Mouse (Mus musculus) large intestine, adult 2 months (tissue): Measurements from ENCODE around the gene Thyn1. TPM values are rescaled to one million over a fixed set of nuclear protein-coding genes. Genes with fewer than 3 reads are reported as not detected.

Experiments used
- DNase-seq: peaks from one replicate; pipeline ENCODE4 v3.0.0-alpha.2; 2012; ENCODE audit warnings: low read depth, low spot score
- WGBS: fragments of 180-500 bp; shearing (Covaris S2); methylation state at CpG from one replicate; pipeline ENCODE4 v1.1.7; 2018; 5-methylcytosine and 5-hydroxymethylcytosine counted together
- polyA plus RNA-seq: library from polyadenylated mRNA; depleted of rRNA; stranded (reverse); fragments of >200 nt; gene quantifications from 2 replicates; pipeline ENCODE4 v1.2.3, GENCODE M21; 2012; rRNA removed

Gene Thyn1
- polyA plus RNA-seq, 1 experiment = 13.5 TPM

- peak; percentile 27 for DNase-seq
- WGBS = under 1% methylated on average over 52 of the region's 52 CpGs
Observed at GRCm38 (mm10) chr9:27029022-27029827, 29.7 kb downstream of the Thyn1 start.

GRCm38 (mm10) chr9:27029828-27030762, 30.6 kb downstream of the Thyn1 start, which contains the start of the genes Vps26b and Ncapd3:
TSS of gene Vps26b (minus strand) at chr9:27030065.
TSS of gene Ncapd3 (plus strand) at chr9:27030175.
- WGBS = under 1% methylated on average over 80 of the region's 80 CpGs
- DNase-seq = peak; percentile 91

DNA sequence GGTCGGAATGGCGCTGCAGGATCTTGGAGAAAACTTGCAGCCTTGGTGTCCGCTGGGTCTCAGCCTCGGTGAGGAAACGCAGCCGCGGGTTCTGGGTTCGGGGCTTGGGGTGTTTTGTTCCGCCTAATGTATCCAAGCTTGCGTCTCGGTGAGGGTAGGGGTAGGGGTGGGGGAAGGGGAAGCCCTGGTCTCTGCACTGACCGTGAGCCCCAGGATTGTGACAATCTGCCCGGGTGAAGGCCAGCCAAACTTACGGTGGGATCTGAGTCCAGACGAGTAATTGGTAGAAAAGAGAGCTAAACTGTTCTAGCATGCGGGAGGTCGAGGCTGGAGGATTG, 31.2 kb downstream of the Thyn1 start:
- DNase-seq = peak; percentile 4
- under 1% methylated on average over 17 of the region's 17 CpGs for WGBS

- no peak for DNase-seq
- WGBS = 80% methylated on average over 5 of the region's 5 CpGs
Observed at GRCm38 (mm10) chr9:27043892-27044291, 44.4 kb downstream of the Thyn1 start.

DNA sequence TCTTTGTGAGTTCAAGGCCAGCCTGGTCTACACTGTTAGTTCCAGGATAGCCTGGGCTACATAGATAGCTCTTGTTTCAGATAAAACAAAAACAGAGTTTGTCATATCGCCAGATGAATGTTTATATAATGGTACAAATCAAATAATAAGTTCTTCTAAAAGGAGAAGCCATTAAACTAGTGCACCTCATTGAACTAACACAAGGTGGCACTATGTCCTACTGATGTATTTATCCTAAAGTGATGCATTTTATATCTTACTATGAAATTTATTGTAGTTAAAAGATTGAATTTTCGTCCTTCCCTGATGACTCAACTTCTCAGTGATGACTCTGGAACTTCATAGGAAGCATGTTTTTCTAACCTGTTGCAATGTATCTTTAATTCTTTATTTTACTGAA, 50.0 kb downstream of the Thyn1 start:
- WGBS = 73% methylated on average over 2 of the region's 2 CpGs
- DNase-seq = no peak

Other genes starting within 250 kb of the Thyn1 start
- gene Glb1l2, start 193.2 kb upstream of the Thyn1 start, polyA plus RNA-seq = 1.9 and 2.0 TPM in 2 replicates
- gene Glb1l3, start 138.8 kb upstream of the Thyn1 start, polyA plus RNA-seq = 0.08 TPM in 1 of 2 replicates, not detected in the other
- 0.05 and 0.07 TPM in 2 replicates for gene Gm1110, start 76.6 kb upstream of the Thyn1 start, polyA plus RNA-seq
- 15.7 and 22.2 TPM in 2 replicates for gene Acad8, start 144 bp upstream of the Thyn1 start, polyA plus RNA-seq
- 15.1 and 24.5 TPM in 2 replicates for gene Vps26b, start 30.4 kb downstream of the Thyn1 start, polyA plus RNA-seq
- 9.5 and 13.3 TPM in 2 replicates for gene Ncapd3, start 30.5 kb downstream of the Thyn1 start, polyA plus RNA-seq
- 7.8 and 8.5 TPM in 2 replicates for gene Jam3, start 155.7 kb downstream of the Thyn1 start, polyA plus RNA-seq